Mouse (Mus musculus): ENCODE measurements around the gene Gp9.

The Gp9 gene

DNA sequence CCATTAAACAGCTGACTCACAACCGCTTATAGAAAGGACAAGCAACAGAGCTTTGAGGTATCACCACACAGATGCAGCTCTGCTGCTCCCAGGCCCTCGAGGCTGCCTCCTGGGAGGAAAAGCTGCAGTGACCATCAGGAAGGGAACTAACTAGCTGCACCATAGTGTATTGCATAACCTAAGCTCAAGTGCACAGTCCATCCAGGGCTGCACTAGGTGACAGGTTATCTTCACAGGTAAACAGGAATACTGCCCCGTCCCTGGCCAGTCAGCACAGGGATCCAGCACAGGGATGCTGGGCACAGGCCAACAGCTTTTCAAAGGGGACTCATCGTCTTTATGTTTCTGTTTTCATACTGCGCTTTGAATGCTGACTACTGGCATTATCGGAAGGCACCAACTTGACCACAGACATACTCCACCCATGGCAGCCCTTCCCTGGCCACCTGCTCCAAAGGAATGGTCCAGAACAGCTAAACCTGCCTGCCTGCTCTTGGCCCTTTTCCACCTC lies 31.8 kb downstream of the Gp9 start:
- DNase-seq (ENCODE audit: low spot score in 2 of 2) = peak; percentile 57 to 73

DNA sequence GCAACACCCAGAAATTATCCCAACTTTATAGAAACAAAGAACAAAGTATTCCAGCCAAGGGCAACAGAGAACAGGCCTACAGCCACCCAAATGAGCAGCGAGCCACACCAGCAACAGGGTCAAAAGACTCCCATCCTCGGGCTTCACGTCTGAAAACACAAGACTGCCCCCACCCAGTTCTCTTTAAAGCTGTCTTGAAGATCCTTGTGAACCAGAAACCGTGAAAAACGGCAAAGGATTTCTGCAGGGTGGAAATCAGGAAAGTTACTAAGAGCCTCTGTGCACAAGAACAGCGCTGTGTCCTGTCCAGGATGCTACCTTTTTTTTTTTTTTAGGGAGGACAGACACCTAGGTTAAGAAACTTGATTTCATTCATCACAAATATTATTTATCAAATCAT lies 32.4 kb downstream of the Gp9 start:
- DNase-seq (ENCODE audit: low spot score in 2 of 2) = peak; percentile 35 to 43

DNA sequence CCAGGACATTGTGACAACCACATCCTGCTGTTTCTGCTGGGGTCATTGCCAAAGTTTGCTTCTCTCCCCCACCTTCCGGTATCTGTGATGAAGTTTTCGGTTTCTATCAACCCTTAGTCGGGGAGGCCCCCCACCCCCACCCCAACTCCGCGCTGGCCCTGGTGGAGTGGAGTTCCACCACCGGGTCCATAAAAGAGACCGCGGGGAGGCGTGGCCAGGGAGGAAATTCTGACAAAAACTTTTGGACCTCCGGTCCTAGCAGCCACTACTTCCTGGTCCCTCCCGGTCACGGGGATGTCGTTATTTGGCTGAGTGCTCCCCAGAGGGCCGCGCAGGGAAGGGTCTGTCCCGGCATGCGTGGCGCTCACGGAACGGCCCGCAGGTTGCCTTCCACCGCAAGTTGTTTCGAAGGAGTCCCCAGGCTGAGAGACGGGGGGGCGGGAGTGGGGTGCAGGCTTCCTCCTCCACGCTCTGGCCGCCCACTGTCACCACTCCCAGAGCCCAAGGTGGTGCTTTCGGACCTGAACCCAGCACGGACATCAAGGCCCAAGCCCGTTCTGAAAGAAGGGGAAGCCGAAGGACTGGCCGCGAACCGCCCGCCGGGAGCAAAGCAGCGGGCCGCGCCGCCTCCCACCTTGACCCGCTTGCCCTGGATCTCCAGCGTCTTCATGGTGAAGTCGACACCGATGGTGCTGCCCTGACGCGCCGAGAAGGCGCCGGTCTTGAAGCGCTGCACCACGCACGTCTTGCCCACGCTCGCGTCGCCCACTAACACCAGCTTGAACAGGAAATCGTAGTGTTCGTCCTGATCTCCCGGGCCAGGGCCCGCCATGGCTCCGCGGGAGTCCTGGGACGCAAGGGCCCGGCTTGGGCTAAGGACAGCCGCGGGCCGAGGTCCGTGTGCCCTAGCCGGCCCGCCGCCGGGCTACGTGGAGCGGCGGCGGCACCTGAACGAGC lies 33.1 kb downstream of the Gp9 start:
- DNase-seq (ENCODE audit: low spot score in 2 of 2) = peak; percentile 79

DNA sequence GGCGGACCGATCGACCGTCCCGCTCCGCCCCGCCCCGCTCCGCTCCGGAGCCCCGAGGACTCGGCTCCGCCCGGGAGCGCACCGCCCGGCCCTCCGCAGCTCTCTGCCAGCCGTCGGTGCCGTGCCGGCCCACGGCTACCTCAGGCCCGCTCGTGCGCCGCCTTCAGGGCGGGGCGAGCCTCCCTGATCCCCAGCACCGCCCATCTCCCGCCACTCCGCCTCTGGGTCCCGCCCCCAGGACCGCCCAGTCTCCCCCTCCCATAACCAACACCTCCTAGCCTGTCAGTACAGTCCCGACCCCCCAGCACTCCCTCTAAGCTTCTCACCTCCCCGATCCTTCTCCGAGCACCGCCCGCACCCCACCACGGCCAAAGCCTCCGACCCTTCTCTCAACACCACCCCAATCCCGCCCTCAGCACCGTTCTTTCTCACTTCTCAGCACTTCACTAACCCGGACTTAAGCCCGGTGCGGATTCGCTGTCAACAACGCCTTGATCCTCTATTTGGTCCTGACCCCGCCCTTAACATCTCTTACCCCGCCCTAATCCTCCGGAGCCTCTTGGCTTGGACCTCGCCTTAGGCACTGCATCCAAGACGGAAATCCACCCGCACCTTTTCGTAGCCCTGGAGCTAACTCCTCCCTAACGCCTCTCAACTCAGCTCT lies 33.9 kb downstream of the Gp9 start, which contains the start of gene Rab43:
Gene Rab43 (minus strand): TSS at position 490 of the 664 bp plus-strand sequence.
- DNase-seq (ENCODE audit: low spot score in 2 of 2) = peak; percentile 92 to 95

DNA sequence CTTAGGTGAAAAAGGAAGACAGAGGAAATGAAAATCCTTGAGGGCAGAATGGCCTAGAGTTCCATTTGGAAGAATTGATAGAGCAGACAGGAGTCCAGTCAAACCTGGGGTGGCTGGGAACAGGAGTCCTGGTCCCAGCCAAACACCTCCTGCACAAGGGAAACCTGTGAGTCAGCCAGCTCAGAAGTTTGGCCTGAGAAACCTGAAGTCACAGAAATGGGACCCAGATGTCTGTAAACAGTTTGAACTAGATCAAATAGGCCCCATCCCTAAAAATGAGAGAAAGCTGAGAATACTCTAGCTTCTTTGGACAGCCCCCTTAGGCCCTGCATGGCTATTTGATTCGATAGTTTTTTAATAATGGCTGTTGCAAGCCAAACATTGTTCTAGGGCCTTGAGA lies 34.8 kb downstream of the Gp9 start:
- no peak for DNase-seq (ENCODE audit: low spot score in 2 of 2)

DNA sequence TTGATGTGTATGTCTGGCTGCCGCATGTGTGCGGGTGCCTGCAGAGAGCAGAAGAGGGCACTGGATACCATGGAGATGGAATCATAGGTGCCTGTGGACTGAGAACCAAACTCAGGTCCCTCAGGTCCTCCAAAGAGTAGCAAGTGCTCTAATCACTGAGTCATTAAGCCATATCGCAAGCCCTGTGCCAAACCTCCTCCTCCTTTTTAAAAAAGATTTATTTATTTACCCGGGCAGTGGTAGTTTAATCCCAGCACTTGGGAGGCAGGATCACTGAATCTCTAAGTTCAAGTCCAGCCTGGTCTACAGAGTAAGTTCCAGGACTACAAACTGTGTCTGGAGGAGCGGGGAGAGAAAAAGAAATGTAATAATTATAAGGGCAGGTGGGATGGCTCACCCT lies 36.6 kb downstream of the Gp9 start:
- no peak for DNase-seq (ENCODE audit: low spot score in 2 of 2)

DNA sequence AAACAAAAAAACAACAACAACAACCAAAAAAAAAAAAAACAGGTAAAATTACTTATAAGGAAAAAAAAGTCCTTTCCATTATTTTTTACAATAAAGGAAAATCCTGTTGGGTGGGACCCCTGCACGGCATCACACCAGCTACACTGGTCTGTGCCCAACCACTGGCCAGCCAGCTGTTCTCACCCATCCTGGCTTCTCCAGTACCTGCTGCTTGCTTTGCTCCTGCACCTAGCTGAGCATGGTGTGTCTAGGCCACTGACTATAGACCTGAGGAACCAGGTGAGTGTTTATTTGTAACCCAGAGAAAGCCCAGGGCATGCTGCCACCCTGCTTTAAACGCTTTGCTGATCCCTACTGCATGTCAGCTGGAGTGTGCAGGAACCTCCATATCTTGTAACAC lies 42.5 kb downstream of the Gp9 start:
- DNase-seq (ENCODE audit: low spot score in 2 of 2) = no peak
